Mouse (Mus musculus): ENCODE data around the gene Slc7a5.

Slc7a5 gene

DNA sequence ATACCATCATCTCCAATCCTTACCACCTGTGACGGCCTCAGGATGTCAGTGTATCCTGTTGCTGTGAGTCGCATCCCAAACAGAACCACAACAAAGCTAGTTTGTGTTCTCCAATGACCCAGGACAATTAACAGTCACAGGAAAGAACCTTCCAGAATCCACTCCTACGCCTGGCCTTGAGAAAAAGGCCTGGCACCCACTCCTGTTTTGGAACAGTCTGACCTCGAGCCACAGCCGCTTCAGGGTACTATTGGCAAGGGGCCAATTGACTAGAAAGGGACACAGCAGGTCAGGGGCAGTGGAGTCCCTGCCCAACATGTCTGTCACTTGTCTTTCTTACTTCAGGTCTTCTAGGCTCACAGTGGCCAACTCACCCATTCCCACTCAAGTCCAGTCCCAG, 14.6 kb downstream of the Slc7a5 start:
- in situ Hi-C loops (cut with MboI; ENCODE audit: unreplicated experiment in 2 of 2): no loop called here

DNA sequence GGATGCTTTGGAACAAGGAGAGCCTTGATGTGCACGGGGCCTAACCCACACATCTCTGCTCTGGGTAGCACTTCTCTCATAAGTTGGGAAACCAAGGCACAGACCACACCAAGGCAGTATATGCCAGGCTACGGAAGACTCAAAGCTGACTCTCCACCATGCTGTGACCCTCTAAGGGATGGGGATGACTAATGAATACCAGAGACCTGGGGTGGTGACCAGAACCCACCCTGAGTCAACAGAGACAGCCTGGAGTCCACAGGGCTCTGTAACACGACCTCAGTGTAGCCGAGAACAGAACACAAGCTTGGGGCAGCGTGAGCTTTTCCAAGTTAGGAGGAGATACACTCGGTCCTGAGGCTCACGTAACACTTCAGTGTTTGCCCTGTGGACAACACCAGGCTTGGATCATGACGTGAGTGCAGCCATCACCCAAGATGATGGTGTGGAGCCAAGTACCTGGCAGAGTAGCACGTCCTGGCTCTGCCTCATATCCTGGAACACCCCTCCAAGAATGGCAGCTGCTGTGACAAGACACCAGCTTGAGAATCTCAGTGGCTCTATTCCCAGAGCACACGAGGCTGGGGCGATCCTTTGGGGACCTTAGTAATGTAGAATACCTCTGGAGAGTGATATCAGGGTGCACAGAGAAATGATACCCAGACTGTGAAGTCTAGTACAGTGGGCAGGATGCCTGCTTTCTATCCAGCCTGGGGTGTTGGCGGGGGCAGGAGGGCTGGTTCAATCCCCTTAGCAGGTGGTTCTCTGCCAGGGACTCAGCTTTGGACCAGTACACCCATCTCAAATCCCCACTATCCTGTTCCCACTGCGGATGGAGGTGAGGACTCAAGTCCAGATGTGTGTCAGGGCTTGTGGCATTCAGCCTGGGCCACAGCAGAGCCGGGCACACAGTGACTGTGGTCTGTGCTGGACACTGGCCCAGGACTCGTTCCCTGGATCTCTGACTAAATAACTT, 17.4 kb downstream of the Slc7a5 start:
- in situ Hi-C loops (cut with MboI; ENCODE audit: unreplicated experiment in 2 of 2): no loop called here

DNA sequence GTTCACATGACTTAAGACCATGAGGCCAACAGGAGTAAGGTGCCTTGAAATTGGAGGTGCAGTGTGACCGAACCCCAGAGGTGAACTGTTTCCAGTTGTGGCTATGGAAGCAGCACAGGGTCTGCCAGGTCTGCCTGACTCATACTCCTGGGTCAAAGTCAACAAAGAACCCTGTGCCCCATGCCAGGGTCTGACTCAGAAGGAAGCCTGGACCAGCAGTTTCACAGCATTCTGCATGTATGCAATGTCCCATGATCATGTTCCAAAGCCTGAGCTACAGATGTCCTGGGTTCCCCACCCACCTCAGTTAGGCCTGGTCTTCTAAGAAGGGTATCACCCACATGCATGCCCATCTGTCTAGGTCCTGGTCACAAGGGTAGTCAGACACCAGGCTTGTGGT, 18.2 kb downstream of the Slc7a5 start:
- in situ Hi-C loops (cut with MboI; ENCODE audit: unreplicated experiment in 2 of 2): no loop called here

DNA sequence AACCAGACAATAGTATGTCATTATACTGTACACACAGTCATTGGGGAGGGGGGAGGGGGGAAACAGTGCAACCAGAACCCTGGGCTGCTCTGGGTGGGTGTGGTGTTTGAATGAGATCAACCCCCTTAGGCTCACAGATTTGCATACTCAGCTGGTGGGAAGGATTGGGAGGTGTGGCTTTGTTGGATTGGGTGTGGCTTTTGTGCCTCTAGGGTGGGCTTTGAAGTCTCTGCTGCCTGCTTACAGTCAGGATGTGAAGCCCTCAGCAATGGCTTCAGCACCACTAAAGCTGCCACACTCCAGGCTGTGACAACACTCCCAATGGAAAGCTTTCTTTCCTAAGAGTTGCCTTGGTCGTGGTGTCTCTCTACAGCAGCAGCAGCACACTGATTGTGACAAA, 19.9 kb downstream of the Slc7a5 start:
- in situ Hi-C loops (cut with MboI; ENCODE audit: unreplicated experiment in 2 of 2): no loop called here

DNA sequence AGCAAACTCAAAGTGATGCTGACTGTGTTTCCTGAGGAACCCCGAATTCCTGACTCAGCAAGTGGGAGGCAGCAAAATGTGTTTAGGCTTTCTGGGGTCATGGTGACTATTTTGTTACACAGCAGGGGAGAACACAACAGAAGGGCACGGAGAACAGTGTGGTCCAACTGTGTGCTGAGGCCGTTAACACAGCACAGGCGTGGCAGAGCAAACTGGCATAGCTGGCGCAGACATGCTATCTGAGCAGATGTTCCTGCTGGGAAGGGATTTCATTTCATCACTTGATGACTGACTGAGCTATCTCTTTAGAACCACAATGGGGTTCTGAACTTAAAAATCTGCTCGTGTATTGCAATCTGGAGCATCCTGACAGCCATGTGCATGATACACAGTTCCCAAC, 22.1 kb downstream of the Slc7a5 start:
- in situ Hi-C loops (cut with MboI; ENCODE audit: unreplicated experiment in 2 of 2): no loop called here

DNA sequence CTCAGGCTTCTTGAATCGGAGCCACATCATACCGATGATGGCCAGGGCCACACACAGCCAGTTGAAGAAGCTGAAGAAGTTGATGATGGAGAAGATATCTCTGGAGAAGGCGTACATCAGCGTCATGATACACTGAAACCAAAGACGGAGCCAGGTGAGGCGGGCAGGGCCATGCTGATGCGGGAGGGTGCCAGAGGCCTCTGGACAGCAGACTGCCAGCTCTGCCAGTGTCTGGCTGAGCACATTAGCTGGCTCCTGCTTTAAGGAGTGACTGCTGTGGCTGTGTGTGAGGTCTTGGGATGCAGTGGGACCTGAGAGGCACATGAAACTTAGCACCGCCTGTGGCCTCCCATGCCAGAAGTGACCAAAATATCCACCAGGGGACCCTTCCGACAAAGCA, 22.5 kb downstream of the Slc7a5 start:
- in situ Hi-C loops (cut with MboI; ENCODE audit: unreplicated experiment in 2 of 2): no loop called here

DNA sequence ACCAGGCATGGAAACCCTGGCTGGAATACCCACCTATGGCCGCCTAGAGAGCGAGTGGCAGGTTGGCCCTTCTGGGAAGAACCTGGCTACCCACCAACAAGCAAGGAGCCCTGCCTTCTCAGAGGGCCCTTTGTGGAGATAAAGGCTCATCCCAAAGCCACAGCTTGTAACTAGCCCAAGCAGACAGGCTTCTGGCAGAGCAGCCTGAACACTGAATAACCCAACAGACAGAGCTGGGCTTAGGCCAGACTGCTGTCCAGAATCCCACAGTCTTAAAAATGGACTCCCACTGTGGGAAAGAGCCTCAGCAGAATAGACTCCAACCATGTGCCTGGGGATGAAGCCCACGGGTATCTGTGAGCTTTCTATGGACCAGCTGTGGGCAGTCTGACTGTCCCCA, 23.3 kb downstream of the Slc7a5 start:
- in situ Hi-C loops (cut with MboI; ENCODE audit: unreplicated experiment in 2 of 2): no loop called here

DNA sequence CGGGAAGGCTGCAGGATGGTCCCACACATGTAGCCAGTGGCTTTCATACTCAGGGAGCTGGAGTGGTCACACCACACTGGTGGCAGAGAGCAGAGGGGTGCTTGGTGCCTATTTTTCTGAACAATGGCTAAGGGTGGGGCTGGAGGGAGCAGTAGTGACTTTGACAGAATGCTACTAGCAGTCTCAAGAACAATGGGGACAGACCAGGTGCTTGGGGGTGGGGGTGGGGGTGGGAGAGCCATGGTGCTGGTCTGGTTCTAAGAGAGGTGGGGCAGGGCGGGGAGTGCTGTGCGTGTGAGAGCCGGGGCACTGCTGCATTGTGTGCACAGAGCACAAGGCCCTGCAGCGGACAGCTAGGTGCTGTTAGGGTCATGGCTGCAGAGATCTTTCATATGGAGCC, 25.6 kb downstream of the Slc7a5 start:
- in situ Hi-C loops (cut with MboI; ENCODE audit: unreplicated experiment in 2 of 2): no loop called here

DNA sequence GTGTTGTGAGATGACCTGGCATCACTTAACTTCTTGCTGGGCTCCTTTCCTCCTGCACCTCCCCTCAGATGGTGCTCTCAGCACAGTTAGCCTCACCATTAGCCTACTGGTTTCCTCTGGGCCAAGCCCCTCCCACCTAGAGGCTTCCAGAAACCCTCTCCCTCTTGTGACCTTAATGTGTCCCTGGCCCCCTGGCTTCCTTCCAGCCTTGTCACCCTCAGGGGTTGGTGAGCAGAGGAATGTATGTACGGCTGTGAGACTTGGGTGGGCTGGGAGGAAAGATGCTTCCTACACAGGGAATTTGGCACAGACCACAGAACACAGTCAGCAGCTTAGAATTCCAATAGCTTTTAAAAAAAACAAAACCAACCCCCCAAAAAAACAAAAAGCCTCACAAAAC, 26.7 kb downstream of the Slc7a5 start:
- in situ Hi-C loops (cut with MboI; ENCODE audit: unreplicated experiment in 2 of 2): no loop called here

DNA sequence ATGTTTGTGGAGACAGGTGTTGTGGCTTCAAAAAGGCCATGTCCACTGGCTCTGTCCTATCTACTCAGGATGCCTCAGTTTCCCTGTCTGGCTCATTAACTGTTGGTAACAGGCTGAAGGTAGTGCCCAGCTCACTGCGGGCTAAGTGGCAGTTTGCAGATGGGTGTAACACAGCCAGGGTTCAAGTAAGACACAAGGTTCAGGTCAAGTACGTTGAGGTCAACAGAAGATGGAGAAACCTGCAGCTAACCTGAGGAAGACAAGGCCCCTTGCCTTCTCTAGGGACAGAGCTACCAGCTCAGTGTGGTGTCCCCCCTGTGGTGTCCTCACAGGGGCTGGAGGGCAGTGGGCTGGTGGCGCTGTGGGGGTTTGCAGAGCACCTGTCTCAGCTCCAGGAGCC, 27.8 kb downstream of the Slc7a5 start:
- in situ Hi-C loops (cut with MboI; ENCODE audit: unreplicated experiment in 2 of 2): no loop called here

DNA sequence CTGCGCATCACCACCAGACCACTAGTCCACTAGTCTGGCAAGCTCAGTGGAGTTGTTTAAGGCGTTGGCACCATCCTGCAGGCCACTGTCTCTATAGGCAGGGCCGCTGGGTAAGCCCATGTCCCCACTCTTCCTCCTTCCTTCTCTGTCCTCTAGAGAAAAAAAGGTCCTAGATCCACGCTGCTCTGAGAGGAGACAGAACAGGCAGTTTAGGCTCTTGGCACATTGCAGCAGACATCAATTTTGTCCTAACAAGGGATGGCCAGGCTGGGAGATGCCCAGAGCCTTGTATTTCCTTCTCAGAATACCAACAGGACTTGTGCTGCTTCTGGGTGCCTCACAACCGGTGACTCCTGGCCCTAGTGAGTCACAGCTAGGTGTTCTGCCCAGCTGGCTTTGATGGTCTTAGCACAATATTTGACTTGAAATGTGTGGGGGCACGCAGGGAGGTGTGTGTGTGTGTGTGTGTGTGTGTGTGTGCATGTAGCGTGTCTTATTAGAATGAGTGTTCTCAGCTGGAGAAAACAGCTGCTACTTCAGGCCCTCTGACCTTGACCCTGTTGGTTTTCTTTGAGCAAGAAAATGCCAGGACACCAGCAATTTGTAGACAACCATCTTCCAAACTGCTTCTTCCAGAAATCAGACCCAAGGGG, 29.5 kb downstream of the Slc7a5 start:
- in situ Hi-C loops (cut with MboI; ENCODE audit: unreplicated experiment in 2 of 2): no loop called here

DNA sequence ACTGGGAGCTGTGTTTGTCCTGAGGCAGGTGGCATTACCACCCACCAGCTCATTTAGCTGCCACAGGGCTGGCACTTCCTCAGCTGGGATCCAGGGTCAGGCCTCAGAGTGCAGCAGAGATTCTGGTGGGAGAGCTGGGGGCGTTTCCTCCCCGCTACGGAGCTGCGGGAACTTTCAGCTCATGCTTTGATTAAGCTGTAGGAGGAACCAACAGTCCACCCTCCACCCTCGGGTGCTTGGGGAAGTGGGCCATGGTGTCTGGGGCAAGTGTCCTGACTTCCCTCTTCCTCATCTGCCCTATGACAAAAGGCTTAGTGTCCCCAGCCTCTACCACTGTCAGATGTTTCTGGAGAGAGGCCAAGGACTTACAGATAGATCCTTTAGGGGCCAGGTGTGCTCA, 30.3 kb downstream of the Slc7a5 start:
- in situ Hi-C loops (cut with MboI; ENCODE audit: unreplicated experiment in 2 of 2): no loop called here

DNA sequence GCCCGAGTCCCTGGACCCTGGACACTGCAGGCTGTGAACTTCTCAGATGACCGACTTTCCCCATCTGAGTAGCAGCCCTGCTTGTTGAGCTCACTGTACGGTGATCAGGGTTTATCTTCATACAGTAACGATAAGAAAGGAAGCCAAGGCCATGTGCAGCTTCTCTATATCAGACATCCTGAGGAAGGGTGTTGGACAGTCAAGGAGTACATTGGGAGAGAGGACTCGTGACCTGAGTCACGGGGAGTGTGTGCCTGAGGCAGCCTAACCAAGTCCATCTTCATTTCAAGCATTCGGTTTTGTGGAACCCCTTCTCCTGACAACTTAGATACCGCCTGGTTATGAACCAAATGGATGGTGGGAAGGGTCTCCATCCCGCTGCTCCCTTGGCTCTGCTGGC, 32.0 kb downstream of the Slc7a5 start:
- in situ Hi-C loops (cut with MboI; ENCODE audit: unreplicated experiment in 2 of 2): no loop called here

DNA sequence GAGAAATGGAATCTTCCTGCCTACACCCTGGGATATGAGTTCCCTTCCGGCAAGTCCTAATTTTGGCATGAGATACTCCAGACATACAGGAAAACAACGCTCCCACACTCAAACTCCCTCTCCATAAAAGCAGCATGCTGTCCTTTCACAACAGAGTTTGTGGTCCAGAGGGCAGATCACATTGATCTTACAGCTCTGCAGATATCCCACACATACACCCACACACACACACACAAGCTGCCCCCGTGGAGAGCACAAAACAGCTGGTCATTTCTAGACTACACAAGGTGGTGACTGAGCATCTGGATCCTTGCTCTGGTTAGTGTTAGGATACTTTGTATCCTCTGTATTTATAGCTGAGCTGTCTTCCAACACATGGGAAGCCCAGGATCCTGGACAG, 32.4 kb downstream of the Slc7a5 start:
- in situ Hi-C loops (cut with MboI; ENCODE audit: unreplicated experiment in 2 of 2): no loop called here

DNA sequence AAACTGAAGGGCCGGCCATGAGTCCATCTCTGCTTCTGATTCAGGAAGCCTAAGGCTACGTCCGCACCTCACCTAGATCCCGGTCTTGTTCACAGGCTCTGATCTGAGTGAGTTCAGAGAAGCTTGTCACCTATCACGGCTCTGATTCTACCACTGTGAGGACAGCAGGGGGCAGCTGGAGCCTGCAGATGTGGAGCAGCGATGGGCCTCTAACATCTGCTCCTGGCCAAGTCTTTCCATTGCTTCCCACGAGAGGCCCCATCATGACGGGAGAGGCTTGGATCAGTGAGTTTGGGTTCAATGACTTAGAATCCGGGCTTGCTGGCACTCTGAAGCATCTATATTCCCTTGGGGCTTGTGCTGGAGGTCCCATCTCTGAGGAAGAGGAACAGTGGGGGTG, 33.5 kb downstream of the Slc7a5 start:
- in situ Hi-C loops (cut with MboI; ENCODE audit: unreplicated experiment in 2 of 2): loop anchor here in 1 of 2 experiments (25.0 kb wide), 1 partner anchor 388 kb away; no protein-coding TSS in a partner anchor

DNA sequence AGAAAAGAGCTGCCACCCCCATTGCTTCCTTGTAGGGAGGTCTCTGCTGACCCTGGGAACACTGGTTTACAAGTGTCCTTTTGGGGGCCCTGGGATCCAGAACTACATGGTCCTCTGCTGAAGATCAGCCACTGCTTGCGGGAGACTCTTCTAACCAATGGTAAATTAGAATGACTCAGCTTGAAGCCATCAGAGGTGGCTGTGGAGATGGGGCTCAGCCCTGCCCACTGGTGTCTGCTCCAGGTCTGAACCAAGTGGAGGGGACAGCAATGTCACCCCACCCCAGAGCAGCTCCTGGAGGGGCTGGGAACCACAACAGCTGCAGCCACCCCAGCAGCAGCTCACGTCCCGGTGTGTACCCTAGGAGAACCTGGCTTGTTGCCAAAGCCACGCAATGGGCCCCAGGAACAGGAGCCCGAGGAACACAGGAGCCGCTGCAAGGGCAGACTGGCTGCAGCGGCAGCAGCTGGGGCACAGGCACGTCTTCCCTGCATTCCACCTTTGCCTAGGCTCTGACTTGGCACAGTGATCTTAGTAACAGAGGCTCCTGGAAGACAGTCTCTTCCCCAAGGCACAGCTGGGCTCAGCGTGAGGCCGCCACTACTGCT, 35.6 kb downstream of the Slc7a5 start:
- in situ Hi-C loops (cut with MboI; ENCODE audit: unreplicated experiment in 2 of 2): loop anchor here in 1 of 2 experiments (25.0 kb wide), 1 partner anchor 390 kb away; no protein-coding TSS in a partner anchor

DNA sequence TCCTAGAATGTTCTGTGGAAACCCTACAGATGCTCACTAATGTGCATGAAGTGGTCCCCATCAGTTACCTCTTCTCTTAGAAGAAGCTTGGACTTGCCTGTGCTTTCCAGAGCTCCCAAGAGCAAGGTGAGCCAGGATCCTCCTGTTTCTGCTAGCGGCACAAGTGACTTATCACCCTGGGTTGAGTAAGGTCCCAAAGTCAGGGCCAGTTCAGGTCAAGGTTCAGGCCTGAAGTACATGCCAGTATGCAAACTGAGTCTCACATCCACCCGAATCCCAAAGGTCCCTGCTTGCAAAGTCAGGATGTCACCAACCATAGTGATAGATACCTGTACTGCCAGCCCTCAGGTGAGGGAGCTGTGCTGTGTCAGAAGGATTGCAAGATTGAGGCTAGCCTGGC, 37.3 kb downstream of the Slc7a5 start:
- in situ Hi-C loops (cut with MboI; ENCODE audit: unreplicated experiment in 2 of 2): loop anchor here in 1 of 2 experiments (25.0 kb wide), 1 partner anchor 392 kb away; no protein-coding TSS in a partner anchor

DNA sequence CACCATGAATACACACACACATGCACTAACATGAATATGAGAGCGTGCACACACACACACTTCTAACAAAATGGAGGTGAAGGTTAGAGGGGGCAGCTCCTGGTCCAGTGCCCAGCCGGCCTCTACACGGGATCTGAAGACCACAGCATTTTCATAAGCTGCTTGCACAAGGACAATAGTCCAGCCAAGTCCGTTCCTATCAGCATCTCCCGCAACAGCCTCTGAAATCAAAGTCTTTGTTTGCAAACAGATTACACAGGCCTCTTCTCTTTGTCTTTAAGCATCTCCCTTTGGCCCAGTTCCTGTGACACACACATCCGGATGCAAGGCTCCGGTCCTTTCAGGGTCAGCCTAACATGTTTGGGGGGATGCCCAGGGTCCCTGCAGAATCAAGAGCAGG, 38.6 kb downstream of the Slc7a5 start:
- in situ Hi-C loops (cut with MboI; ENCODE audit: unreplicated experiment in 2 of 2): loop anchor here in 1 of 2 experiments (25.0 kb wide), 1 partner anchor 393 kb away; no protein-coding TSS in a partner anchor

DNA sequence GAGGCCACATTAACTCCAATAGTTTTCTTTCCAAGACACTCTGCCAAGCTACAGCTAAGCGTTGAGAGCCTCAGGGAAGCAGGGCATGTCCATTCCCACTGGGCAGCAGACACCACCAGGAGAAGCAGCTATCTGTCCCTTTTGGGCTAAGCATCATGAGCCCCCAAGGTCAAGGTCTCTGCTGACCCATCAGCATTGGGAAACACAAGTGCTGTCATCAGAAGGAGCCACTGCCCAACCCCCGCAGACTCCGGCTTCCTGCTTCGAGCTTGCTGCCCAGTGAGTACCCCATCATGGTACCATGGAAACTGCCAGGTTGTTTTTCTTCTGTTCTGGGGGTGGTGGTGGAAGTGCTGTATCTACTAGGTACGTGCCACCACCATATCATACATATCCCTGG, 39.3 kb downstream of the Slc7a5 start:
- in situ Hi-C loops (cut with MboI; ENCODE audit: unreplicated experiment in 2 of 2): loop anchor here in 1 of 2 experiments (25.0 kb wide), 1 partner anchor 394 kb away; no protein-coding TSS in a partner anchor

DNA sequence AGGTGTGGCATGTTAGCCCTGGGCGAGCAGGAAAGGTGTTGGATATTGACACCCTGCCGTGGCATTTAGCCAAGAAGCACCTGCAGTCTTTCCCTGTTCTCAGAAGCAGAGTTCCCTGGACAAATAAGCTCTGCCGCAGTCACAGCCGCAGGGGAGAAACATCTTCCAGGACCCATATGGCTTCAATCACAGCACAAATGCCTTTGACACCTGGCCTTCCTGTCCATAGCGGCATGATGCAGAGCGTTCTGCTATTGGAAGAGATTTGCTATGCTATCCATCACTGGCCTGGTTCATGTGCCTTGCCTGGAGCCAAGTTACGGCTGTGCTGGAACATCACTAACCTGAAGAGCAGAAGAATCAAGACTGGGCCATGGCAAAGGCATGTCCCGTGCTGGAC, 42.1 kb downstream of the Slc7a5 start:
- in situ Hi-C loops (cut with MboI; ENCODE audit: unreplicated experiment in 2 of 2): loop anchor here in 1 of 2 experiments (25.0 kb wide), 1 partner anchor 397 kb away; no protein-coding TSS in a partner anchor
